Mouse (Mus musculus) cortical plate, adult 2 months (tissue): ENCODE measurements at regions not wholly inside any gene's neighbourhood (a gene's known extent, or its start where the extent isn't known, plus 50 kb on each side); places are given as distances from the start of the nearest gene placed in this dataset.

Experiments
- CTCF ChIP-seq: fragments of 200-500 bp; IDR thresholded peaks from 2 replicates; pipeline ENCODE4 v1.5.1; 2011; ENCODE audit warnings: mild to moderate bottlenecking, control low read depth, low read length; ENCODE audit not compliant: insufficient read depth; ENCODE audit errors: extremely low read depth
- POLR2A ChIP-seq: fragments of 200-500 bp; IDR thresholded peaks from 2 replicates; pipeline ENCODE4 v1.6.1; 2011; ENCODE audit warnings: mild to moderate bottlenecking, low read length, control low read depth; ENCODE audit not compliant: insufficient read depth; ENCODE audit errors: extremely low read depth

- TF ChIP-seq POLR2A (no peak), CTCF (no peak)
Observed at GRCm38 (mm10) chr6:78250053-78250452, 120.4 kb upstream of the Reg3b start.
